Mouse (Mus musculus): Measurements from ENCODE around the gene Gsdma3. TPM values are rescaled to one million over a fixed set of nuclear protein-coding genes. Genes with fewer than 3 reads are reported as not detected.
"Not testable (repeated sequence)": the region's sequence is repeated elsewhere in the genome, so short reads cannot be mapped to it uniquely, and the experiment has no call there.

Gsdma3 gene
- polyA plus RNA-seq, 1 experiment from 2014 or later: not detected

DNA sequence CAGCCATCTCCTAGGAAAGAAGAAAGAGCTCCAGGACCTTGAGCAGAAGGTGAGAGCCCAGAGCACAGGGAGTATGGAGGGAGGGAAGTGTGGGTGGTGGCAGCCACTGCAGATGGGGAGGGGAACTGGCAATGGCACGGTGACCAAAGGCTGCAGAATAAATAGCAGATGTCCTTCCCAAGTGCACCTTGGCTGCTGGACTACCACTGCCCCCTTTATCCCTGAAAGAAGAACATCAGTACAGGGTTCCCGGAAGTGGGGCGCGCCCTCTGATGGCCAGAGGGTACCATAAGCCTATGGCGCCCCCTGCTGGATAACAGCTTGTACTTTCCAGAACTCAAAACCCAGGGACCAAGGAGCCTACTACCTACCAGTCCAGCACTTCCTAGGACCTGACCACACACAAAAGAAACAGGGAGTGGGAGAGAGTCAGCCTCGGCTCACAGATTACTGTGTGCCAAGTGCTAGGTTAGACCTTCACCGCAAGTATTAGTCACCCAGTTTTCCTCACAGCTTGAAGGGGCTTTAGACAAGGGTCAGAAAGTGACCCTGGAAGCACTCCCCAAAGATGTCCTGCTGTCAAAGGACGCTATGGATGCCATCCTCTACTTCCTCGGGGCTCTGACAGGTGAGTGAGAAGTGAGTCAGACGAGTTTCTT, 9.3 kb downstream of the Gsdma3 start:
- H3K36me3 ChIP-seq; ATAC-seq (ENCODE audit: low FRiP score); H3K9me3 ChIP-seq (replicated peaks); H3K27ac ChIP-seq (replicated peaks); H3K9ac ChIP-seq (replicated peaks); H3K4me1 ChIP-seq; H3K4me2 ChIP-seq; H3K4me3 ChIP-seq (replicated peaks); H3K27me3 ChIP-seq (replicated peaks): not testable (repeated sequence)
- WGBS: 34% methylated on average over 10 of the region's 10 CpGs

- ATAC-seq (ENCODE audit: low FRiP score): no peak
- Histone ChIP-seq H3K27ac (replicated peaks) (no peak overlapping the region), H3K4me3 (replicated peaks) (no peak overlapping the region), H3K36me3 (no peaks in the 10 kb centered on the region), H3K4me2 (no peak overlapping the region), H3K4me1 (no peaks in the 10 kb centered on the region), H3K9ac (replicated peaks) (no peak overlapping the region), H3K27me3 (replicated peaks) (0 out of 2 replicates have a peak, but pooled peaks cover 4% of the 10 kb centered on the region), H3K9me3 (replicated peaks) (no peaks in the 10 kb centered on the region)
- 86% methylated on average over 1 of the region's 1 CpGs for WGBS
These were observed 11.3 kb downstream of the Gsdma3 start for GRCm38 (mm10) chr11:98637501-98637900.

- Histone ChIP-seq H3K4me2 (no peak overlapping the region), H3K9ac (replicated peaks) (no peak overlapping the region), H3K9me3 (replicated peaks) (no peaks in the 10 kb centered on the region), H3K4me3 (replicated peaks) (no peak overlapping the region), H3K4me1 (no peaks in the 10 kb centered on the region), H3K36me3 (no peaks in the 10 kb centered on the region), H3K27ac (replicated peaks) (no peak overlapping the region), H3K27me3 (replicated peaks) (0 out of 2 replicates have a peak, but pooled peaks cover 4% of the 10 kb centered on the region)
- 73% methylated on average over 5 of the region's 5 CpGs for WGBS
- no peak for ATAC-seq (ENCODE audit: low FRiP score)
These were observed 13.9 kb downstream of the Gsdma3 start for GRCm38 (mm10) chr11:98640091-98640490.

GRCm38 (mm10) chr11:98644757-98645156, 18.6 kb downstream of the Gsdma3 start:
- WGBS: 94% methylated on average over 3 of the region's 3 CpGs
- H3K27ac ChIP-seq (replicated peaks): no peak overlapping the region
- peaks cover 10% of the 10 kb centered on the region; the same call in 1 of the 2 replicates for H3K27me3 ChIP-seq (replicated peaks)
- H3K9me3 ChIP-seq (replicated peaks): no peaks in the 10 kb centered on the region
- no peak overlapping the region for H3K4me3 ChIP-seq (replicated peaks)
- H3K4me1 ChIP-seq: no peaks in the 10 kb centered on the region
- no peak overlapping the region for H3K9ac ChIP-seq (replicated peaks)
- no peak overlapping the region for H3K4me2 ChIP-seq
- ATAC-seq (ENCODE audit: low FRiP score): no peak
- no peaks in the 10 kb centered on the region for H3K36me3 ChIP-seq

GRCm38 (mm10) chr11:98645946-98646345, 19.8 kb downstream of the Gsdma3 start:
- 76% methylated on average over 2 of the region's 2 CpGs for WGBS
- peaks cover 6% of the 10 kb centered on the region; the same call in 1 of the 2 replicates for H3K27me3 ChIP-seq (replicated peaks)
- no peak overlapping the region for H3K27ac ChIP-seq (replicated peaks)
- H3K4me3 ChIP-seq (replicated peaks): no peak overlapping the region
- no peak overlapping the region for H3K4me2 ChIP-seq
- no peak for ATAC-seq (ENCODE audit: low FRiP score)
- H3K9ac ChIP-seq (replicated peaks): no peak overlapping the region
- H3K36me3 ChIP-seq: no peaks in the 10 kb centered on the region
- no peaks in the 10 kb centered on the region for H3K9me3 ChIP-seq (replicated peaks)
- no peaks in the 10 kb centered on the region for H3K4me1 ChIP-seq

- H3K27me3 ChIP-seq (replicated peaks): peaks cover 6% of the 10 kb centered on the region; the same call in 1 of the 2 replicates
- 68% methylated on average over 2 of the region's 2 CpGs for WGBS
- H3K4me3 ChIP-seq (replicated peaks): no peak within 1 kb of the TSS
- H3K4me1 ChIP-seq: no peaks in the 10 kb centered on the region
- H3K36me3 ChIP-seq: no peaks in the 10 kb centered on the region
- no peak for ATAC-seq (ENCODE audit: low FRiP score)
- H3K9me3 ChIP-seq (replicated peaks): no peaks in the 10 kb centered on the region
- H3K9ac ChIP-seq (replicated peaks): no peak within 1 kb of the TSS
- no peak within 1 kb of the TSS for H3K4me2 ChIP-seq
- no peak within 1 kb of the TSS for H3K27ac ChIP-seq (replicated peaks)
These were observed 20.3 kb downstream of the Gsdma3 start, which contains the start of gene Gsdma2 for GRCm38 (mm10) chr11:98646459-98646858. Gsdma2 (plus strand) TSS chr11:98646759.

- H3K36me3 ChIP-seq; H3K4me3 ChIP-seq (replicated peaks); H3K4me2 ChIP-seq; H3K9ac ChIP-seq (replicated peaks); H3K27me3 ChIP-seq (replicated peaks); H3K9me3 ChIP-seq (replicated peaks); H3K4me1 ChIP-seq; ATAC-seq (ENCODE audit: low FRiP score); H3K27ac ChIP-seq (replicated peaks): not testable (repeated sequence)
- 24% methylated on average over 7 of the region's 7 CpGs for WGBS
These were observed 28.9 kb downstream of the Gsdma3 start for GRCm38 (mm10) chr11:98655076-98655475.

DNA sequence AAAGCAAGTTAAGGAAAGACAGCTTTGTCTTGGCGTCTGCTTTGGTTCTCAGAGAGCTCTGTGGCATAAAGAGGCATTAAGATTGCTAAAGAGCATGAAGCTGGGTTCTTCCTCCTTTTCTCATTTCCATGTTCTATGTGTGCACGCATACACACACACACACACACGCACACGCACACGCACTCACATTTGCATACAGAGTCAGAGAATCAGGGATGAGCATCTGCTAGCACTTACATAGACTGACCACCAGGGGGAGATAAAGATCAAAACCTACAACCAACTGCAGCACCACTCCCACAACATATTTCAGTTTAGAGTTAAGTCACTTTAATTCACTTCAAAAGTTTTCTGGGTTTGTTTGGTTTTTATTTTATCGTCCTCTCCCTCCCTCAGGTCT, 34.4 kb downstream of the Gsdma3 start:
- peaks cover 4% of the 10 kb centered on the region; the same call in 1 of the 2 replicates for H3K27me3 ChIP-seq (replicated peaks)
- no peaks in the 10 kb centered on the region for H3K36me3 ChIP-seq
- H3K4me3 ChIP-seq (replicated peaks): 0 out of 2 replicates have a peak overlapping the region, but pooled peaks have one; percentile 6
- no peaks in the 10 kb centered on the region for H3K4me1 ChIP-seq
- 3% methylated on average over 6 of the region's 6 CpGs for WGBS
- H3K4me2 ChIP-seq: peak overlapping the region; percentile 40
- no peak overlapping the region for H3K27ac ChIP-seq (replicated peaks)
- H3K9ac ChIP-seq (replicated peaks): no peak overlapping the region
- no peaks in the 10 kb centered on the region for H3K9me3 ChIP-seq (replicated peaks)
- ATAC-seq (ENCODE audit: low FRiP score): no peak; the same call in 1 of the 2 replicates

DNA sequence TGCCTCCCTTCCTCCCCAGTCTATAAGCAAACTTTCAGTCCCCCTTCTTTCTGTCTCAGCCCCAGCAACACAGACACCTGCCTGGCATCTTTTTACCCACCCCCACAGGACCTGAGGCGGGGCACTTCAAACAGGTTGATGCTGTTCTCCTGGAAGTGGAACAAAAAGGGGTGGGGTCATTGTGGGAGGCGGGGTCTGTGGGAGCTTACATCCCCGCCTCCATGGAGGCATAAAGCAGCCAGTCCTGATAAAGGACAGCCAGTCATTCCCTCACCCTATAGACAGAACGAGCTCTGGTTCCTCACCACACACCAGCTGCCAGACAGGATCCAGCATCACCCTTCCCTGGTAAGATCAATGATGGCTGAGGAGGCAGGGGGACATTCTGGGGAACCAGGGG, 37.9 kb downstream of the Gsdma3 start, which contains the start of gene Gsdma:
Gene Gsdma, plus strand, starts transcription at position 261 of the 400 bp plus-strand sequence.
- Histone ChIP-seq H3K4me2 (no peak within 1 kb of the TSS), H3K27me3 (replicated peaks) (peaks cover 22% of the 10 kb centered on the region; the same call in 1 of the 2 replicates), H3K36me3 (no peaks in the 10 kb centered on the region), H3K4me3 (replicated peaks) (no peak within 1 kb of the TSS), H3K9ac (replicated peaks) (no peak within 1 kb of the TSS), H3K9me3 (replicated peaks) (no peaks in the 10 kb centered on the region), H3K27ac (replicated peaks) (no peak within 1 kb of the TSS), H3K4me1 (no peaks in the 10 kb centered on the region)
- ATAC-seq (ENCODE audit: low FRiP score): no peak
- 23% methylated on average over 4 of the region's 4 CpGs for WGBS

DNA sequence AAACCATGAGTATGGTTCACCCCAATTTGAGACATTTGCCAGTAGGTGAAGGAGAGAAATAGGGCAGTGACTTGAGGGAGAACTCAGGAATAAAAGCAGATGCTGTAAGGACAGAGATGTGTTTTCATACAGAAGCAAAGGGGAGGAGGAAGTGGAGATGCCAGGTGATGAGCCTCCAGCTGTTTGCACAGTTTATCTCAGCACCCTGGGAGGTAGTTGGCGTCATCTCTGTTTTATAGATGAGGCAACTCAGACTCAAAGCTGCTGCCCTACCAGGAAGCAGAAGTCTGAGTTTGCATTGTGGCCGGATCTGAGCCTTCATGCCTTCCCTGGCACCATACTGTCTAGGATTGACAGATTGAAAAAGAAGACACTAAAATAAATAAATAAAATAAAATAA, 42.8 kb downstream of the Gsdma3 start:
- H3K27me3 ChIP-seq (replicated peaks): peaks cover 26% of the 10 kb centered on the region; the same call in 1 of the 2 replicates
- H3K4me1 ChIP-seq: no peaks in the 10 kb centered on the region
- H3K9me3 ChIP-seq (replicated peaks): no peaks in the 10 kb centered on the region
- H3K4me3 ChIP-seq (replicated peaks): no peak overlapping the region
- H3K4me2 ChIP-seq: no peak overlapping the region
- WGBS: 61% methylated on average over 2 of the region's 2 CpGs
- no peaks in the 10 kb centered on the region for H3K36me3 ChIP-seq
- H3K27ac ChIP-seq (replicated peaks): no peak overlapping the region
- no peak overlapping the region for H3K9ac ChIP-seq (replicated peaks)
- no peak for ATAC-seq (ENCODE audit: low FRiP score)

DNA sequence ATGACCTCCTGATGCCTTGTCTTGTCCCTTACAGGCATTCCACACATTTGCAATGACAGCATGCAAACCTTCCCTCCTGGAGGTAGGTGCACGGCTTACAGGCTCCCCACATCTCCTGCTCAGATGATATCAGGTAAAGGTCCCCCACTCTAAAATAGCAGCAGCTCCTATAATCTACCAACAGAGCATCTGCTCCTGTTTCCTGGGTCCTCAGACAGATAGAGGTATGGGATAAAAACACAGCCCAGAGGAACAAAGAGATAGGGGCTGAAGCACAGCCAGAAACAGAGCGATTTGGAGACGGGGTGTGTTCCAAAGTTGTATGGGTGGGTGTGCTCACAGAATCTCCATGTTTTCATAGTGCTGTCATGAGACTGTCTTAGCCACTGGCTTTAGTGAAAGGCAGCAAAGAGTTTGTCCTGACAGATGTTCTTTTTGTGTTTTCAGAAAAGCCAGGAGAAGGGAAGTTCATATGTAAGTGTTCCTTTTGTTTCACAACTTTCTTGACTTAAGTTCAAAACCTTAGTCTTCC, 45.2 kb downstream of the Gsdma3 start:
- WGBS: 85% methylated on average over 3 of the region's 3 CpGs
- H3K27ac ChIP-seq (replicated peaks): no peak overlapping the region

GRCm38 (mm10) chr11:98671857-98672256, 45.7 kb downstream of the Gsdma3 start:
- Histone ChIP-seq H3K4me2 (no peak overlapping the region), H3K9me3 (replicated peaks) (no peaks in the 10 kb centered on the region), H3K9ac (replicated peaks) (no peak overlapping the region), H3K27ac (replicated peaks) (no peak overlapping the region), H3K4me1 (no peaks in the 10 kb centered on the region), H3K4me3 (replicated peaks) (no peak overlapping the region), H3K27me3 (replicated peaks) (peaks cover 17% of the 10 kb centered on the region; the same call in 1 of the 2 replicates), H3K36me3 (no peaks in the 10 kb centered on the region)
- WGBS: 55% methylated on average over 5 of the region's 5 CpGs
- ATAC-seq (ENCODE audit: low FRiP score): no peak

More for the DNA sequence above, 45.2 kb downstream of the Gsdma3 start:
- ATAC-seq (ENCODE audit: low FRiP score): no peak
- Histone ChIP-seq H3K4me1 (no peaks in the 10 kb centered on the region), H3K27me3 (replicated peaks) (peaks cover 22% of the 10 kb centered on the region; the same call in 1 of the 2 replicates), H3K36me3 (no peaks in the 10 kb centered on the region), H3K9ac (replicated peaks) (no peak overlapping the region), H3K4me2 (no peak overlapping the region), H3K4me3 (replicated peaks) (no peak overlapping the region), H3K9me3 (replicated peaks) (no peaks in the 10 kb centered on the region)
